Mouse (Mus musculus) brain, adult 2 months (tissue): Measurements from ENCODE around the gene Actr3.

Source experiments
- DNase-seq: peaks from one replicate; pipeline ENCODE4 v3.0.0; 2011; ENCODE audit warnings: low read depth, low spot score

The Actr3 gene

DNA sequence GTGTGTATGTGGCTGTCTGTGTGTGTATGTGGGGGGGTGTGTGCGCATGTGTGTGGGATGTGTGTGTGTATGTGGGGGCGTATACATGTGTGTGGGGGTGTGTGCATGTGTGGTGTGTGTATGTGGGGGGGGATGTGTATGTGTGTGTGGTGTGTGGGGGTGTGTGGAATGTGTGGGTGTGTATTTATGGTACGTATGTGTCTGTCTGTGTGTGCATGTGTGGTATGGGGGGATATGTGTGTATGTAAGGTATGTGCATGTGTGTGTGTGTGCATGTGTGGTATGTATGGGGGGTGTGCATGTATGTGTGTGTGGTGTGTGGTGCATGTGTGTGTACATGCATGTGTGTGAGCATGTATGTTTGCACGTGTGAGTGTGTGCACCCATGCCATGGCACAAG lies 70.0 kb downstream of the Actr3 start:
- DNase-seq = no peak

- peak; percentile 9 for DNase-seq
Measured at GRCm38 (mm10) chr1:125351416-125352037, 84.0 kb downstream of the Actr3 start.

DNA sequence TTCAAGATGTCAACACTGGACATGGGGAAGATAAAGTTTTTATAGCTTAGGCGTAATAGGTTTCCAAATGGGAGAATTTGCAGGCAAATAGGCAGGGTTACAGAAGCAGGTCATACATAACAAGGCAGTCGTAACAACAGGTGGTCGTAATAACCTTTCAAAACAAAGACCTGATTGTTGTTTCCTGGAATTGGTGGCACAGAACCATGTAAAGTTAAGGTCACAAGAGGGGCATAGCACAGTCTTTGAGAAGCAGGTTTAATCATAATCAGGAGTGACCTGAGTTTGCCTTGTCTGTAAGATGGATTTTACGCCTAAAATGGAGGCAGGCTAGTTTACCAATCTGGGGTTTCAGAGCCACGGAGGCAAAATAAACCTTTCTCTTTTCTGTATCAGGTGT lies 84.7 kb downstream of the Actr3 start:
- no peak for DNase-seq

DNA sequence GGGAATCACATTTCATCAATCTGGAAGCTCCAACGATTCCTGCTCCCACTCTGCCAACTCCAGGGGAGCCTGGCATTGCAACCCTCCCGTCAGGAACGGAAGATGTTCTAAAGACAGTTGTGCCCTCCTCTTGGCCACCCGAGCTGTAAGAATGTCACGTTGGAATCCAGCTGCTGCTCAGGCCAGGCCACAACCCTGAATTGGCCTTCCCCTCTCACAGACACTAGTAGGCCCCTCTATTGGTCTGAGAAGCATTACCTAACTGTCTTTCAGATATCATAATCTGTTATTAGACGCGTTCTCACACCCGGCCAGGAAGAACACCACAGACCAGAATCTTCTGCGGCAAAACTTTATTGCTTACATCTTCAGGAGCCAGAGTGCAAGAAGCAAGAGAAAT lies 89.7 kb downstream of the Actr3 start:
- no peak for DNase-seq

GRCm38 (mm10) chr1:125345448-125345847 lies 90.1 kb downstream of the Actr3 start:
- no peak for DNase-seq

DNA sequence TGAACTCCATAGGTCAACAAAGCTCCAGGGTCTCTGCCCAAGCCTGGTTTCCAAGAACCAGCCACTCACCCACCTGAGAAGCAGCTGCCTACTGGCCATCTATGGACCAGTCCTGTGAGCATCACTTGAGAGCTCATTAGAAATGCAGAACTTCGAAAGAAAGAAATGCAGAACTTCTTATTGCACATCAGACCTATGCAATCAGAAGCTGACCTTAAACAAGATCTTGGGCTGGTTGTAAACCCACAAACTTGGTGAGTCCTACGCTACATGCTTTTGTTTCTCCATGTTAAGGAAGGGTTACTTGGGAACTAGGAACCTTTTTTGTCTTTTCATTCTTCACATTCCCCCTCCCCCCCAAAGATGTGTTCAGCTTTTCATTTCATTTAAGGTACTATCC lies 92.4 kb downstream of the Actr3 start:
- DNase-seq = no peak
